Mouse (Mus musculus): Measurements from ENCODE around the gene Olfr259.

The Olfr259 gene

DNA sequence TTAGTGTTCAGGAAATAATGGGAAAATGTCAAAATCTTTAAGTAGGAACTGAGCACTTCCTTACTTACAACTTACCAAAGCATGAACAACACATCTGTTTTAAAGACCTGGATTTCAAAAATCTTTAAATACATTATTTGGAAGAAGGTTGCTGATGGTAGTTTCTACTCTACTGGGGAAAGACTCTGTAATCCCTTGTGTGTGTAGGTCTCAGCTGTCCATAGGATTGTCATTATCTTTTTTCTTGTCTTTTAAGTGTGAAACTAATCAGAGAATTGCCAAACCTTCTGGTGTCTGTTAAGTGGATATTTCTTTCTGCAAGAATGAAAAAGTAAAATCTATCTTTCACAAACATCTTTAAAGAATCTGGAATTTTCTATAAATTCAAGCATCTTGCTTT lies at the start of gene Olfr259:
TSS of gene Olfr259 (minus strand) at position 101 of the 400 bp plus-strand sequence.
- no peak for DNase-seq (ENCODE audit: low spot score in 2 of 2)

DNA sequence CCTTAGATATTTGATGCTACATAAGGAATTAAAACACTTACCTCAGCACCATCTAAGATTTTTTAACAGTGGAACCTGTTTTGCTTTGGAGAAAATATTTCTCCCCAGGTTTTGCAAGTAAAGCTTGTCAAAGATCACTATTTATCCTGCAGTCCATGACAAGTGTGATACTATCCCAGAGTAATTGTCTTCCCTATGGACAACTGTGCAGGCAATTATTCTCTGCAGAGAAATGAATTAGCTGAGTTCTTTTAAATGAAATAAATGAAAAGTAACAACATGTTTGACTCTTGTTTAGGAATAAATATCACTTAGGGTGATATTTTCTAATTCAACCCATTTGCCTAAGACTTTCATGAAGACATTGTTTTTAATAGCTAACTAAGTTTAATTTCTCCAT lies 38.2 kb upstream of the Olfr259 start, which contains the start of gene Olfr1111:
TSS of gene Olfr1111 (minus strand) at position 101 of the 400 bp plus-strand sequence.
- DNase-seq (ENCODE audit: low spot score in 2 of 2) = no peak

DNA sequence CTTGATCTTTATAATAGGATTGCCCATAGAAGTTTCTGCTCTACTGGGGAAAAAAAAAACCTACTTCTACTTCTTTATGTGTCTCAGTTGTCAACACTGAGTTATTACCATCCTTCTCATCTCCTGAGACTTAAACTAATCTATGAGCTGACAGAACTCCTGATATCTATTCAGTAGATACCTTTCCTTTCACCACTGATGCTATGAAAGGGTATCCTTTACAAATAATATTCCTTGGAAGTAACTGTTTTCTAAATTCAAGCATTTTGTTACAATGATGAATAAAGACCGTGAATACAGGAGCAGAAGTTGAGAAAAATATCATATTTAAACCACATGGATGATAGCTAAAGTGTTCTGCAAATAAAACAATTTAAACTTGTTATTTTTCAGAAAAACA lies 25.8 kb upstream of the Olfr259 start, which contains the start of gene Olfr1110:
TSS of gene Olfr1110 (minus strand) at position 101 of the 400 bp plus-strand sequence.
- no peak for DNase-seq (ENCODE audit: low spot score in 2 of 2)

DNA sequence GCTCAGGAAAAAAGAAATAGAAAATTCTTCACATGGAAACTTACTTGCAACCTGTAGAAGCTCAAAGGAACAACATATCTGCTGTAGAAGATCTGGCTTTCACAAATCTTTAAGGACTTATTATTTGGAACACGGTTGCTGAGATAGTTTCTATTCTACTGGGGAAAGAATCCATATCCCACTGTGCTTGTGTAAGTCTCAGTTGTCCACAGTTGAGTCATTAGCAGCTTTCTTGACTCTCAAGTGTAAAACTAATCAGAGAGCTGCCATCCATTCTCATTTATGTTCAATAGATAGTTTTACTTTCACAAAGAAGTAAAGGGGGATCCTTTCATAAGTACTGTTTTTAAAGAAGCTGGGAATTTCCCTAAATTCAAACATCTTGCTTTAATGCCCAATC lies 18.5 kb downstream of the Olfr259 start, which contains the start of gene Olfr1109:
TSS of gene Olfr1109 (minus strand) at position 101 of the 400 bp plus-strand sequence.
- no peak for DNase-seq (ENCODE audit: low spot score in 2 of 2)

DNA sequence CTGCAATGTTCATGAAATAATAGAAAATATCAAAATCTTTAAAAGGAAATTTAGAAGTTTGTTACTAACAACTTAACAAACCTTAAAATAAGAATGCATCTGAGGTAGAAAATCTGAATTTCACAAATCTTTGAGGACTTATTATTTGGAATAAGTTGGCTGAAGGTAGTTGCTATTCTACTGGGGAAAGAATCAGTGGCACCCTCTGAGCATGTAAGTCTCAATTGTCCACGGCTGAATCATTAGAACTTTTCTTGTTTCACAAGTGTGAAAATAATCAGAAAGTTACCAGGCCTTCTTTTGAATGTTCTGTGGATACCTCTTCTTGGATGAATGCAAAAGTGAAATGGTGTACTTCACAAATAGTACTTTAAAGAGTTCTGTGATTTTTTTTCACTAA lies 38.6 kb downstream of the Olfr259 start, which contains the start of gene Olfr1107:
TSS of gene Olfr1107 (minus strand) at position 101 of the 400 bp plus-strand sequence.
- no peak for DNase-seq (ENCODE audit: low spot score in 2 of 2)

Data from thymus, postnatal 10 days (tissue).